Mouse (Mus musculus) large intestine, adult 2 months (tissue): ENCODE measurements around the gene Angpt4. TPM values are rescaled to one million over a fixed set of nuclear protein-coding genes. Genes with fewer than 3 reads are reported as not detected.

Source experiments
- DNase-seq: peaks from one replicate; pipeline ENCODE4 v3.0.0-alpha.2; 2012; ENCODE audit warnings: low read depth, low spot score
- WGBS: fragments of 180-500 bp; shearing (Covaris S2); methylation state at CpG from one replicate; pipeline ENCODE4 v1.1.7; 2018; 5-methylcytosine and 5-hydroxymethylcytosine counted together
- polyA plus RNA-seq: library from polyadenylated mRNA; depleted of rRNA; stranded (reverse); fragments of >200 nt; gene quantifications from 2 replicates; pipeline ENCODE4 v1.2.3, GENCODE M21; 2012

Gene Angpt4
- polyA plus RNA-seq, 1 experiment, result 0.32 TPM

- DNase-seq, result no peak
- WGBS, result 87% methylated on average over 8 of the region's 8 CpGs
These were observed 42.7 kb downstream of the Angpt4 start for GRCm38 (mm10) chr2:151953665-151954064.

- no peak for DNase-seq
- WGBS, result 63% methylated on average over 4 of the region's 4 CpGs
These were observed 45.6 kb downstream of the Angpt4 start for GRCm38 (mm10) chr2:151956500-151957137.

- WGBS, result 17% methylated on average over 5 of the region's 5 CpGs
- DNase-seq, result no peak
These were observed 48.3 kb downstream of the Angpt4 start for GRCm38 (mm10) chr2:151959274-151959673.

GRCm38 (mm10) chr2:151961284-151962196, 50.5 kb downstream of the Angpt4 start:
- 58% methylated on average over 9 of the region's 9 CpGs for WGBS
- DNase-seq, result no peak

DNA sequence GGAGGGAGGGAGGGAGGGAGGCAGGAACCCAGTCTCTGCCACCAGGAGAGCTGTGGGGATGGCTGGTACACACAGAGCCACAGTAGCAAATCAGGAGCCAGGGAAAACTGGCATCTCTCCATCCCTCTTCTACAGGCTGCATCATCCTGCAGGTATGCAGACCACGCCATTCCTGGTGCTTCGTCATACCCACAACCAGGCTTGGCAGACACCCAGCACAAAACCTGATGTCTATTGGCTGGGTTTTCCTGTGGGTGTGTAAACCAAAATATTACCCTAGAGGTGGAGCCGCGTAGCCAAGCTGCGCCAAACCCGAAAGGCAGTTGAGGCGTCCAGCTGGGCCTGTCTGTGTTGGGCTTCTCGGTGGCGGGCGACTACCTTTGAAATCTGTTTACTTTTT, 51.5 kb downstream of the Angpt4 start:
- no peak for DNase-seq
- 25% methylated on average over 10 of the region's 10 CpGs for WGBS

- WGBS, result 88% methylated on average over 5 of the region's 5 CpGs
- no peak for DNase-seq
These were observed 52.3 kb downstream of the Angpt4 start for GRCm38 (mm10) chr2:151963319-151963718.

- no peak for DNase-seq
- 67% methylated on average over 9 of the region's 9 CpGs for WGBS
These were observed 53.0 kb downstream of the Angpt4 start for GRCm38 (mm10) chr2:151964052-151964451.

- DNase-seq, result no peak
These were observed 56.3 kb downstream of the Angpt4 start for GRCm38 (mm10) chr2:151967176-151967750.

DNA sequence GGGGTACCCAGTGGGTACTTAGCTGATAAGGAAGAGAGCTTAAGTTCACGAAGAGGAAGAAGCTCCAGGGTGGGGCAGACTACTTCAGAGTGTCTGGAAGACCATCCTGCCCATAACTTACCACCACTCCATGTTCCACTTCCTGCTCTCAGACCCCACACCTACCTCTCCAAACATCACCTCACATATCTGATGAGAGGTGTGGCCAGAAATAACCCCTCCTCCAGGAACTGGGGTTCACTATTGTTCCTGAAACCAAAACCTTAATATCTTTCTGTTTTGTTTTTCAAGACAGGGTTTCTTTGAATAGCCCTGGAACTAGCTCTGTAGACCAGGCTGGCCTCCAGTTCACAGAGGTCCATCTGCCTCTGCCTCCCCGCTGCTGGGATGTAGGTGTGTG, 56.8 kb downstream of the Angpt4 start:
- DNase-seq, result no peak
- 64% methylated on average over 2 of the region's 2 CpGs for WGBS

More at GRCm38 (mm10) chr2:151967176-151967750, 56.3 kb downstream of the Angpt4 start:
- 73% methylated on average over 9 of the region's 9 CpGs for WGBS

GRCm38 (mm10) chr2:151968451-151968850, 57.4 kb downstream of the Angpt4 start:
- DNase-seq, result no peak
- 80% methylated on average over 8 of the region's 8 CpGs for WGBS

- WGBS, result 90% methylated on average over 7 of the region's 7 CpGs
- no peak for DNase-seq
These were observed 58.0 kb downstream of the Angpt4 start for GRCm38 (mm10) chr2:151968986-151969385.

- WGBS, result 89% methylated on average over 6 of the region's 6 CpGs
- no peak for DNase-seq
These were observed 58.4 kb downstream of the Angpt4 start for GRCm38 (mm10) chr2:151969396-151969795.

GRCm38 (mm10) chr2:151970191-151971172, 59.5 kb downstream of the Angpt4 start:
- 53% methylated on average over 53 of the region's 53 CpGs for WGBS
- peak; percentile 68 for DNase-seq

DNA sequence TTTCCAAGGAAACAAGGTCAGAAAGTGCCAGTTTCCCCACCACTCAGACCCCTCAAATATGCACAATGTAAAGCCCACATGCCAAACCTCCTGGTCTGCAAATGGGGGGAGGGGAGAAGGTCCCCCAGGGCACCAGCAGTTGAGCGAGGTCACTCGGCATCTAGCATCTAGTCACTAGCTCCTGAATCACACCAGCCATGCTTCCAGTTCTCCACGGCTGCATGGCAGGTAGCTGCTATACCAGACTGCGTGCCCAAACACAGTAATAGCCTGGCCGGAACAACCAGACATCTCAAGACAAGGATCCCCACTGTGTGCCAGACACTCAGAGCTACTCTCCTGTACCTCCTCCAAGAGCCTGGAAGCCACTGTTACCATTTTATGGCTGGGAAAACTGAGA, 60.7 kb downstream of the Angpt4 start:
- no peak for DNase-seq
- WGBS, result 95% methylated on average over 5 of the region's 5 CpGs

GRCm38 (mm10) chr2:151972880-151973594, 62.0 kb downstream of the Angpt4 start:
- 19% methylated on average over 23 of the region's 23 CpGs for WGBS
- no peak for DNase-seq

- 18% methylated on average over 36 of the region's 36 CpGs for WGBS
- no peak for DNase-seq
These were observed 62.9 kb downstream of the Angpt4 start for GRCm38 (mm10) chr2:151973595-151974562.

DNA sequence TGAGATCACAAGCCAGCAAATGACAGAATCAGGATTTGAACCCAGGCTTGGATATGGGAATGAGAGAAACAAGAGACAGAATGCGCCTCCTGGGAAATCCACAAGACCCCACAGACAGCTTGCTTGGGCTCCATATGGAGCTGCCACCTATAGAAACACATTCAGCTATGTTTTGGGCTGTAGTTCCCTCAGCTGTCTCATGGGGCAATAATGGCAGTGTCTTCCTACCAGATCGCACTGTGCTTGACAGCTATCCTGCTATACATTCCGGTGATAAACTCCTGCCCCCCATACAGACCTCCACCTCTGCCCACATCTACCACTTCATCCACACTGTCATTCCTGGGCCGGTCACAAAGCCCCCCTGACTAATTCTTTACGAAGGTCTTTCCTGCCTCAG, 64.3 kb downstream of the Angpt4 start:
- DNase-seq, result no peak
- 91% methylated on average over 5 of the region's 5 CpGs for WGBS

GRCm38 (mm10) chr2:151976067-151976466, 65.1 kb downstream of the Angpt4 start:
- DNase-seq, result no peak
- WGBS, result 49% methylated on average over 3 of the region's 3 CpGs
